Mouse (Mus musculus) R1 (cell line): ENCODE data around the gene Lpp.

Experiments
- DNase-seq: peaks from one replicate; pipeline ENCODE4 v3.0.0-alpha.2; 2018; ENCODE audit warnings: low read depth, low spot score

The Lpp gene

GRCm38 (mm10) chr16:24434531-24435114 is 41.3 kb downstream of the Lpp start:
- DNase-seq, result peak; percentile 28

GRCm38 (mm10) chr16:24435115-24435553 is 41.8 kb downstream of the Lpp start:
- no peak for DNase-seq

- DNase-seq, result no peak
Observed at GRCm38 (mm10) chr16:24438438-24438837, 45.1 kb downstream of the Lpp start.

- DNase-seq, result no peak
Observed at GRCm38 (mm10) chr16:24441338-24441737, 48.0 kb downstream of the Lpp start.

- peak; percentile 26 for DNase-seq
Observed at GRCm38 (mm10) chr16:24442500-24443122, 49.3 kb downstream of the Lpp start.

- DNase-seq, result peak; percentile 80
Observed at GRCm38 (mm10) chr16:24443123-24443515, 49.8 kb downstream of the Lpp start.

GRCm38 (mm10) chr16:24443555-24443954 is 50.2 kb downstream of the Lpp start:
- DNase-seq, result no peak

- DNase-seq, result no peak
Observed at GRCm38 (mm10) chr16:24444818-24445217, 51.5 kb downstream of the Lpp start.

- DNase-seq, result no peak
Observed at GRCm38 (mm10) chr16:24445473-24445872, 52.2 kb downstream of the Lpp start.

GRCm38 (mm10) chr16:24446449-24446848 is 53.1 kb downstream of the Lpp start:
- DNase-seq, result no peak

- peak; percentile 87 for DNase-seq
Observed at GRCm38 (mm10) chr16:24447666-24448492, 54.6 kb downstream of the Lpp start.

- DNase-seq, result no peak
Observed at GRCm38 (mm10) chr16:24448493-24448845, 55.2 kb downstream of the Lpp start.

GRCm38 (mm10) chr16:24449806-24450205 is 56.5 kb downstream of the Lpp start:
- peak; percentile 92 for DNase-seq

GRCm38 (mm10) chr16:24450256-24450655 is 56.9 kb downstream of the Lpp start:
- DNase-seq, result no peak

GRCm38 (mm10) chr16:24451123-24451522 is 57.8 kb downstream of the Lpp start:
- no peak for DNase-seq

GRCm38 (mm10) chr16:24453536-24453935 is 60.2 kb downstream of the Lpp start:
- no peak for DNase-seq

- peak; percentile 61 for DNase-seq
Observed at GRCm38 (mm10) chr16:24454493-24454892, 61.2 kb downstream of the Lpp start.

- no peak for DNase-seq
Observed at GRCm38 (mm10) chr16:24455361-24455855, 62.1 kb downstream of the Lpp start.

GRCm38 (mm10) chr16:24463842-24464241 is 70.5 kb downstream of the Lpp start:
- DNase-seq, result no peak

- no peak for DNase-seq
Observed at GRCm38 (mm10) chr16:24464436-24464835, 71.1 kb downstream of the Lpp start.

- DNase-seq, result no peak
Observed at GRCm38 (mm10) chr16:24465633-24466032, 72.3 kb downstream of the Lpp start.

- no peak for DNase-seq
Observed at GRCm38 (mm10) chr16:24467544-24468290, 74.4 kb downstream of the Lpp start.
